Mouse (Mus musculus) liver, embryonic 16.5 days (tissue): ENCODE measurements around the gene Krtap4-7. TPM values are rescaled to one million over a fixed set of nuclear protein-coding genes. Genes with fewer than 3 reads are reported as not detected.
"Not testable (repeated sequence)": the region's sequence is repeated elsewhere in the genome, so short reads cannot be mapped to it uniquely, and the experiment has no call there.

Experiments
- ATAC-seq: fragments of 200-750 bp; cut with Nextera tagmentation; 2 replicates; pipeline ENCODE4 v1.8.0; 2017; ENCODE audit warnings: low read depth, mild to moderate bottlenecking, moderate number of reproducible peaks, moderate library complexity
- H3K27ac ChIP-seq: fragments of 300-500 bp; sonication (generic); 2 replicates; pipeline ENCODE4 v1.5.1; 2014; ENCODE audit warnings: mild to moderate bottlenecking, low read length
- H3K27me3 ChIP-seq: fragments of 300-500 bp; sonication (generic); 2 replicates; pipeline ENCODE4 v1.6.1; 2014; ENCODE audit warnings: low read depth, low read length, mixed read lengths; ENCODE audit not compliant: control insufficient read depth, insufficient read depth
- H3K36me3 ChIP-seq: fragments of 300-500 bp; sonication (generic); 2 replicates; pipeline ENCODE4 v1.6.1; 2014; ENCODE audit warnings: mild to moderate bottlenecking; ENCODE audit not compliant: control insufficient read depth, insufficient read depth
- H3K4me1 ChIP-seq: fragments of 300-500 bp; sonication (generic); 2 replicates; pipeline ENCODE4 v1.6.1; 2014; ENCODE audit warnings: low read depth, low read length, mixed read lengths; ENCODE audit not compliant: control insufficient read depth
- H3K4me2 ChIP-seq: fragments of 300-500 bp; sonication (generic); 2 replicates; pipeline ENCODE4 v1.6.1; 2014; ENCODE audit warnings: low read depth, low read length, mixed read lengths
- H3K4me3 ChIP-seq: fragments of 300-500 bp; sonication (generic); 2 replicates; pipeline ENCODE4 v1.5.1; 2014; ENCODE audit warnings: low read depth, mild to moderate bottlenecking, low read length
- H3K9ac ChIP-seq: fragments of 300-500 bp; sonication (generic); 2 replicates; pipeline ENCODE4 v1.6.1; 2014; ENCODE audit warnings: low read depth, low read length
- H3K9me3 ChIP-seq: fragments of 300-500 bp; sonication (generic); replicated peaks from 2 replicates; pipeline ENCODE4 v1.6.1; 2016; ENCODE audit warnings: low read length; ENCODE audit not compliant: control insufficient read depth
- WGBS: fragments of 180-500 bp; shearing (Covaris S2); extraction: QIAGEN DNeasy Blood & Tissue Kit; methylation state at CpG from one replicate; pipeline ENCODE4 v1.1.7; 2014; ENCODE audit not compliant: insufficient replicate concordance; 5-methylcytosine and 5-hydroxymethylcytosine counted together
- polyA plus RNA-seq: library from polyadenylated mRNA; unstranded; fragments of >200 nt; fragmentation: Nextera tagmentation; extraction: Ambion mirVana; gene quantifications from 2 replicates; pipeline ENCODE4 v1.2.1, GENCODE M21; 2015

The Krtap4-7 gene
- polyA plus RNA-seq, 1 experiment from 2014 or later, result not detected

- H3K4me1 ChIP-seq, result no peaks in the 10 kb centered on the region
- no peak for ATAC-seq
- no peaks in the 10 kb centered on the region for H3K27me3 ChIP-seq
- H3K27ac ChIP-seq, result no peak within 1 kb of the TSS
- no peak within 1 kb of the TSS for H3K9ac ChIP-seq
- H3K36me3 ChIP-seq, result no peaks in the 10 kb centered on the region
- 55% methylated on average over 2 of the region's 2 CpGs for WGBS
- H3K4me2 ChIP-seq, result no peak within 1 kb of the TSS
- no peak within 1 kb of the TSS for H3K4me3 ChIP-seq
- H3K9me3 ChIP-seq, result no peaks in the 10 kb centered on the region
Observed at GRCm38 (mm10) chr11:99620335-99620734, 23.6 kb downstream of the Krtap4-7 start, which contains the start of gene Gm11562. Gm11562 (minus strand) TSS chr11:99620435.

- Histone ChIP-seq H3K27ac (no peak within 1 kb of the TSS), H3K4me3 (no peak within 1 kb of the TSS), H3K9me3 (no peaks in the 10 kb centered on the region), H3K36me3 (no peaks in the 10 kb centered on the region), H3K4me2 (no peak within 1 kb of the TSS), H3K27me3 (no peaks in the 10 kb centered on the region), H3K9ac (no peak within 1 kb of the TSS), H3K4me1 (no peaks in the 10 kb centered on the region)
- 35% methylated on average over 3 of the region's 3 CpGs for WGBS
- no peak for ATAC-seq
Observed at GRCm38 (mm10) chr11:99614796-99615363, 29.0 kb downstream of the Krtap4-7 start, which contains the start of gene Krtap2-4. Krtap2-4 (minus strand) TSS chr11:99614846.

GRCm38 (mm10) chr11:99610089-99610488, 33.8 kb downstream of the Krtap4-7 start, which contains the start of gene Gm11937:
Gm11937 (minus strand) TSS chr11:99610189.
- H3K9ac ChIP-seq, H3K27me3 ChIP-seq, H3K36me3 ChIP-seq, H3K27ac ChIP-seq, H3K4me3 ChIP-seq, H3K9me3 ChIP-seq, H3K4me2 ChIP-seq, ATAC-seq, H3K4me1 ChIP-seq: not testable (repeated sequence)
- WGBS, result 43% methylated on average over 2 of the region's 2 CpGs

- 39% methylated on average over 1 of the region's 1 CpGs for WGBS
- H3K27me3 ChIP-seq, result no peaks in the 10 kb centered on the region
- H3K9me3 ChIP-seq, result no peaks in the 10 kb centered on the region
- no peak overlapping the region for H3K27ac ChIP-seq
- no peaks in the 10 kb centered on the region for H3K4me1 ChIP-seq
- ATAC-seq, result no peak
- H3K4me3 ChIP-seq, result no peak overlapping the region
- no peaks in the 10 kb centered on the region for H3K36me3 ChIP-seq
- no peak overlapping the region for H3K9ac ChIP-seq
- H3K4me2 ChIP-seq, result no peak overlapping the region
Observed at GRCm38 (mm10) chr11:99609126-99609525, 34.8 kb downstream of the Krtap4-7 start.

GRCm38 (mm10) chr11:99603208-99603607, 40.7 kb downstream of the Krtap4-7 start, which contains the start of gene Gm11938:
Gm11938 (minus strand) TSS chr11:99603308.
- not testable (repeated sequence) for H3K36me3 ChIP-seq, H3K4me1 ChIP-seq, H3K27me3 ChIP-seq, H3K4me2 ChIP-seq, H3K9me3 ChIP-seq, H3K4me3 ChIP-seq, H3K9ac ChIP-seq, ATAC-seq, H3K27ac ChIP-seq
- WGBS, result 36% methylated on average over 1 of the region's 1 CpGs

GRCm38 (mm10) chr11:99597742-99598141, 46.1 kb downstream of the Krtap4-7 start, which contains the start of gene Krtap9-3:
Krtap9-3 (minus strand) TSS chr11:99598105.
- not testable (repeated sequence) for H3K27me3 ChIP-seq, H3K4me1 ChIP-seq, H3K9ac ChIP-seq, ATAC-seq, H3K4me2 ChIP-seq, H3K36me3 ChIP-seq, H3K27ac ChIP-seq, H3K9me3 ChIP-seq, H3K4me3 ChIP-seq
- 76% methylated on average over 4 of the region's 6 CpGs for WGBS

Other genes starting within 250 kb of the Krtap4-7 start
- 0.05 TPM in 1 of 2 replicates, not detected in the other for gene Krt12, start 221.8 kb downstream of the Krtap4-7 start, polyA plus RNA-seq
- gene Krt20, start 205.9 kb downstream of the Krtap4-7 start, polyA plus RNA-seq, result 33.8 and 34.8 TPM in 2 replicates
- 1.4 and 1.5 TPM in 2 replicates for gene Krt23, start 151.0 kb downstream of the Krtap4-7 start, polyA plus RNA-seq
- not detected in 2 replicates for gene Krt39, start 122.8 kb downstream of the Krtap4-7 start, polyA plus RNA-seq
- gene Krt40, start 100.9 kb downstream of the Krtap4-7 start, polyA plus RNA-seq, result not detected in 2 replicates
- not detected in 2 replicates for gene Krtap3-3, start 93.2 kb downstream of the Krtap4-7 start, polyA plus RNA-seq
- gene Krtap3-2, start 87.2 kb downstream of the Krtap4-7 start, polyA plus RNA-seq, result not detected in 2 replicates
- not detected in 2 replicates for gene Gm11939, start 84.6 kb downstream of the Krtap4-7 start, polyA plus RNA-seq
- not detected in 2 replicates for gene Krtap3-1, start 77.5 kb downstream of the Krtap4-7 start, polyA plus RNA-seq
- gene Krtap1-5, start 63.1 kb downstream of the Krtap4-7 start, polyA plus RNA-seq, result not detected in 2 replicates
- not detected in 2 replicates for gene Krtap1-4, start 60.4 kb downstream of the Krtap4-7 start, polyA plus RNA-seq
- gene Krtap1-3, start 52.8 kb downstream of the Krtap4-7 start, polyA plus RNA-seq, result not detected in 2 replicates
- gene Krtap9-3, start 46.0 kb downstream of the Krtap4-7 start, polyA plus RNA-seq, result not detected in 2 replicates
- not detected in 2 replicates for gene Gm11938, start 40.8 kb downstream of the Krtap4-7 start, polyA plus RNA-seq
- gene Gm11937, start 33.9 kb downstream of the Krtap4-7 start, polyA plus RNA-seq, result not detected in 2 replicates
- not detected in 2 replicates for gene Krtap2-4, start 29.2 kb downstream of the Krtap4-7 start, polyA plus RNA-seq
- gene Gm11562, start 23.7 kb downstream of the Krtap4-7 start, polyA plus RNA-seq, result not detected in 2 replicates
- gene Krtap4-1, start 15.9 kb downstream of the Krtap4-7 start, polyA plus RNA-seq, result not detected in 2 replicates
- gene Krtap4-2, start 9.0 kb downstream of the Krtap4-7 start, polyA plus RNA-seq, result not detected in 2 replicates
- gene Gm11555, start 6.1 kb upstream of the Krtap4-7 start, polyA plus RNA-seq, result not detected in 2 replicates
- not detected in 2 replicates for gene Gm11563, start 14.9 kb upstream of the Krtap4-7 start, polyA plus RNA-seq
- gene Krtap4-6, start 21.9 kb upstream of the Krtap4-7 start, polyA plus RNA-seq, result not detected in 2 replicates
- gene Gm14190, start 46.7 kb upstream of the Krtap4-7 start, polyA plus RNA-seq, result not detected in 2 replicates
- gene Gm14180, start 90.2 kb upstream of the Krtap4-7 start, polyA plus RNA-seq, result not detected in 2 replicates
- not detected in 2 replicates for gene Gm11595, start 128.8 kb upstream of the Krtap4-7 start, polyA plus RNA-seq
- not detected in 2 replicates for gene Krtap4-8, start 136.6 kb upstream of the Krtap4-7 start, polyA plus RNA-seq
- gene Krtap4-9, start 141.1 kb upstream of the Krtap4-7 start, polyA plus RNA-seq, result not detected in 2 replicates
- not detected in 2 replicates for gene Gm11596, start 149.4 kb upstream of the Krtap4-7 start, polyA plus RNA-seq
- gene Gm11569, start 154.8 kb upstream of the Krtap4-7 start, polyA plus RNA-seq, result not detected in 2 replicates
- gene Gm11554, start 160.4 kb upstream of the Krtap4-7 start, polyA plus RNA-seq, result not detected in 2 replicates
- gene Krtap4-13, start 165.8 kb upstream of the Krtap4-7 start, polyA plus RNA-seq, result not detected in 2 replicates
- not detected in 2 replicates for gene Gm11564, start 171.6 kb upstream of the Krtap4-7 start, polyA plus RNA-seq
- gene 2300003K06Rik, start 194.0 kb upstream of the Krtap4-7 start, polyA plus RNA-seq, result not detected in 2 replicates
- gene Krtap4-16, start 207.5 kb upstream of the Krtap4-7 start, polyA plus RNA-seq, result not detected in 2 replicates
- gene Gm11568, start 213.8 kb upstream of the Krtap4-7 start, polyA plus RNA-seq, result not detected in 2 replicates
- gene Gm11559, start 220.4 kb upstream of the Krtap4-7 start, polyA plus RNA-seq, result not detected in 2 replicates
- gene Krtap9-1, start 229.3 kb upstream of the Krtap4-7 start, polyA plus RNA-seq, result not detected in 2 replicates
- not detected in 2 replicates for gene Gm11567, start 235.1 kb upstream of the Krtap4-7 start, polyA plus RNA-seq